Mouse (Mus musculus): ENCODE results near the gene Arntl.

- TF ChIP-seq CTCF (IDR thresholded peaks at IDR 0.05; ENCODE audit: low read depth, low read length) (no peak), POLR2A (IDR thresholded peaks at IDR 0.05; ENCODE audit: borderline replicate concordance, low read depth, low read length) (no peak)
Measured at GRCm38 (mm10) chr7:113185056-113185455, 22.2 kb upstream of the Arntl start.
